In the genomic region with DNA sequence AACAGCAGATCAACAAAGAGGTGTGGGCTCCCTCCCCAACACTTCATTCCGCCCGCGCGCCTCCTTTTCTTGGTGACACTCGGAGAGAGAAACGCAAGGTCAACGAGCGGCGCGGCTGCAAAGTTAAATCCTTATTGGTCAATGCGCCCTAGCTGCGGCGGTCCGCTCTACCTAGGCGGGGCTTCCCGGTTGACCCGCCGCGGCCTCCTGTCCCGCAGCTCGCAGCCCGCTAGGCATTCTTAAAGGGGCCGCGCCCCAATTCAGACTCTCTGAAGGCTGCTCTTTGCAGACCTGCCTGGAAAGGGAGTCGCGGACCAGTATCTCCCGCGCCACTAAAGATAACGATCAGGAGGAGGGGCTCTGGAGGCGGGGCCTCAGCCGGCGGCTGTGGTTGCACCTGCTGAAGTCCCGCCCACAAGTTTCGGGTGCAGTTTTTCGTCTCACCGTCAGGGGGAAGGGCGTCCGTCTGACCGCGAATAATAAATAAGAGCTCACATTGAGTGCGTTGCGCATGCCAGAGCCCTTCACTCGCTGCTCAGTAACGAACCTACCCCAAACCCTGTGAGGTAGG, we compare ENCODE assay signal across 7 mouse cellular contexts. TPM values are rescaled to one million over a fixed set of nuclear protein-coding genes. Genes with fewer than 3 reads are reported as not detected.
DNase-seq lines count a peak whose midpoint lies in the region; ATAC-seq and TF ChIP-seq lines count a peak whose summit lies in the region.

No protein-coding gene starts in this region.

- TF ChIP-seq POLR2A in small intestine, adult 2 months (IDR thresholded peaks at IDR 0.05; ENCODE audit: low read depth, low read length) = peak; percentile 36; the same call in 1 of the 2 replicates

- peak overlapping the region; percentile 82 for H3K27ac ChIP-seq in embryonic facial prominence, embryonic 10.5 days (replicated peaks)
- peak overlapping the region; percentile 76 for H3K27ac ChIP-seq in intestine, postnatal 0 days (ENCODE audit: low read depth, low read length)
- peak overlapping the region; percentile 84 for H3K27ac ChIP-seq in midbrain, embryonic 12.5 days (replicated peaks)
- peak overlapping the region; percentile 72 for H3K27ac ChIP-seq in small intestine, adult 2 months (ENCODE audit: insufficient read depth, low read depth, low read length)

- H3K9ac ChIP-seq in intestine, postnatal 0 days (ENCODE audit: low read depth, low read length) = peak overlapping the region; percentile 69; the same call in 1 of the 2 replicates
- peak overlapping the region; percentile 77 for H3K9ac ChIP-seq in midbrain, embryonic 12.5 days (replicated peaks)

- peak overlapping the region; percentile 98 for H3K4me2 ChIP-seq in intestine, postnatal 0 days (replicated peaks; ENCODE audit: low read depth)
- H3K4me2 ChIP-seq in midbrain, embryonic 12.5 days (replicated peaks) = peak overlapping the region; percentile 83

- peak overlapping the region; percentile 88 for H3K4me3 ChIP-seq in embryonic facial prominence, embryonic 10.5 days
- H3K4me3 ChIP-seq in intestine, postnatal 0 days (ENCODE audit: low read depth, low read length) = peak overlapping the region; percentile 68
- peak overlapping the region; percentile 79 for H3K4me3 ChIP-seq in midbrain, embryonic 12.5 days
- H3K4me3 ChIP-seq in small intestine, adult 2 months (ENCODE audit: low read depth, low read length) = peak overlapping the region; percentile 77

- peak; percentile 81 for TF ChIP-seq CTCF in intestine, postnatal 0 days (IDR thresholded peaks at IDR 0.05; ENCODE audit: low read depth)
- peak; percentile 79 for TF ChIP-seq CTCF in small intestine, adult 2 months (IDR thresholded peaks at IDR 0.05; ENCODE audit: extremely low read depth, insufficient read length, insufficient replicate concordance, low read depth, low read length)

- peaks cover 67% of the 10 kb centered on the region for H3K27me3 ChIP-seq in embryonic facial prominence, embryonic 10.5 days (replicated peaks; ENCODE audit: low read depth, poor library complexity, severe bottlenecking)
- peaks cover 8% of the 10 kb centered on the region; the same call in 1 of the 2 replicates for H3K27me3 ChIP-seq in intestine, postnatal 0 days (replicated peaks; ENCODE audit: control insufficient read depth, insufficient read depth, low read length)
- H3K27me3 ChIP-seq in midbrain, embryonic 12.5 days = peaks cover 41% of the 10 kb centered on the region
- H3K27me3 ChIP-seq in small intestine, adult 2 months (ENCODE audit: control insufficient read depth, insufficient read depth, low read length) = no peaks in the 10 kb centered on the region

- H3K9me3 ChIP-seq in embryonic facial prominence, embryonic 10.5 days = no peaks in the 10 kb centered on the region
- H3K9me3 ChIP-seq in intestine, postnatal 0 days (ENCODE audit: control insufficient read depth) = no peaks in the 10 kb centered on the region
- H3K9me3 ChIP-seq in midbrain, embryonic 12.5 days = no peaks in the 10 kb centered on the region

- peak; percentile 93 for DNase-seq in adrenal gland, postnatal 10 days
- DNase-seq in embryonic facial prominence, embryonic 10.5 days (ENCODE audit: low spot score) = peak; percentile 93
- DNase-seq in gonadal fat pad, adult 2 months (ENCODE audit: low read depth) = peak; percentile 65
- DNase-seq in left cerebral cortex, postnatal 4 days = peak; percentile 96

- H3K4me1 ChIP-seq in embryonic facial prominence, embryonic 10.5 days = peaks cover 36% of the 10 kb centered on the region
- peaks cover 12% of the 10 kb centered on the region; the same call in 1 of the 2 replicates for H3K4me1 ChIP-seq in intestine, postnatal 0 days (replicated peaks; ENCODE audit: control insufficient read depth, insufficient read depth, low read length)
- H3K4me1 ChIP-seq in midbrain, embryonic 12.5 days = peaks cover 30% of the 10 kb centered on the region
- peaks cover 11% of the 10 kb centered on the region; the same call in 1 of the 2 replicates for H3K4me1 ChIP-seq in small intestine, adult 2 months (ENCODE audit: control insufficient read depth, insufficient read depth, insufficient read length, low read length)

- peak; percentile 78 for ATAC-seq in intestine, postnatal 0 days
- ATAC-seq in midbrain, embryonic 12.5 days (ENCODE audit: low FRiP score, low read depth) = peak; percentile 91

- WGBS in embryonic facial prominence, embryonic 10.5 days = under 1% methylated on average over 44 of the region's 44 CpGs
- under 1% methylated on average over 44 of the region's 44 CpGs for WGBS in intestine, postnatal 0 days
- under 1% methylated on average over 44 of the region's 44 CpGs for WGBS in midbrain, embryonic 12.5 days
- under 1% methylated on average over 44 of the region's 44 CpGs for WGBS in small intestine, adult 2 months

- intact Hi-C loops in left cerebral cortex, postnatal 4 days (cut with DNase I) = no loop called here

- H3K36me3 ChIP-seq in embryonic facial prominence, embryonic 10.5 days (replicated peaks) = 0 out of 2 replicates have a peak, but pooled peaks cover 9% of the 10 kb centered on the region
- peaks cover 7% of the 10 kb centered on the region; the same call in 1 of the 2 replicates for H3K36me3 ChIP-seq in intestine, postnatal 0 days (ENCODE audit: control insufficient read depth, insufficient read depth)
- H3K36me3 ChIP-seq in midbrain, embryonic 12.5 days = peaks cover 13% of the 10 kb centered on the region; the same call in 1 of the 2 replicates
- H3K36me3 ChIP-seq in small intestine, adult 2 months (ENCODE audit: control insufficient read depth, insufficient read depth, low read length) = peaks cover 5% of the 10 kb centered on the region

RNA-seq across cellular contexts. Expression of a gene that starts 0.7 kb away (rescaled TPM):
- total RNA-seq in adrenal gland, postnatal 10 days (2021) = 100 to 1,000 TPM; 119 to 122 TPM
- 7.0 and 8.2 TPM in 2 replicates for polyA plus RNA-seq in embryonic facial prominence, embryonic 10.5 days (2016; fragmentation: Nextera tagmentation; extraction: Ambion mirVana)
- polyA plus RNA-seq in gonadal fat pad, adult 2 months (2012; rRNA removed) = 49.0 and 61.9 TPM in 2 replicates
- polyA plus RNA-seq in intestine, postnatal 0 days (2015; fragmentation: Nextera tagmentation; extraction: Ambion mirVana) = 4.8 and 5.1 TPM in 2 replicates
- total RNA-seq in left cerebral cortex, postnatal 4 days (2021) = 100 to 1,000 TPM; 188 to 219 TPM
- polyA plus RNA-seq in midbrain, embryonic 12.5 days (2016; fragmentation: Nextera tagmentation; extraction: Ambion mirVana) = 19.0 and 22.3 TPM in 2 replicates
- polyA plus RNA-seq in small intestine, adult 2 months (2012; rRNA removed) = 13.3 and 14.3 TPM in 2 replicates

RNA-seq across cellular contexts. Expression of a gene that starts 1.4 kb away (rescaled TPM):
- 1 to 10 TPM; 2.0 to 3.9 TPM for total RNA-seq in adrenal gland, postnatal 10 days (2021)
- polyA plus RNA-seq in embryonic facial prominence, embryonic 10.5 days (2016; fragmentation: Nextera tagmentation; extraction: Ambion mirVana) = 7.2 and 8.0 TPM in 2 replicates
- 38.7 and 47.6 TPM in 2 replicates for polyA plus RNA-seq in gonadal fat pad, adult 2 months (2012; rRNA removed)
- polyA plus RNA-seq in intestine, postnatal 0 days (2015; fragmentation: Nextera tagmentation; extraction: Ambion mirVana) = 121 and 130 TPM in 2 replicates
- total RNA-seq in left cerebral cortex, postnatal 4 days (2021) = under 1 TPM; 0.40 to 0.97 TPM
- 0.31 and 1.5 TPM in 2 replicates for polyA plus RNA-seq in midbrain, embryonic 12.5 days (2016; fragmentation: Nextera tagmentation; extraction: Ambion mirVana)
- 184 and 395 TPM in 2 replicates for polyA plus RNA-seq in small intestine, adult 2 months (2012; rRNA removed)

RNA-seq across cellular contexts. Expression of a gene that starts 18.0 kb away (rescaled TPM):
- total RNA-seq in adrenal gland, postnatal 10 days (2021) = 1 to 10 TPM; 3.4 TPM
- polyA plus RNA-seq in embryonic facial prominence, embryonic 10.5 days (2016; fragmentation: Nextera tagmentation; extraction: Ambion mirVana) = 2.0 and 2.8 TPM in 2 replicates
- polyA plus RNA-seq in gonadal fat pad, adult 2 months (2012; rRNA removed) = 5.0 and 5.4 TPM in 2 replicates
- 5.2 and 5.3 TPM in 2 replicates for polyA plus RNA-seq in intestine, postnatal 0 days (2015; fragmentation: Nextera tagmentation; extraction: Ambion mirVana)
- 1 to 10 TPM; 1.2 to 1.4 TPM for total RNA-seq in left cerebral cortex, postnatal 4 days (2021)
- 2.4 and 3.3 TPM in 2 replicates for polyA plus RNA-seq in midbrain, embryonic 12.5 days (2016; fragmentation: Nextera tagmentation; extraction: Ambion mirVana)
- polyA plus RNA-seq in small intestine, adult 2 months (2012; rRNA removed) = 9.1 and 13.6 TPM in 2 replicates

RNA-seq across cellular contexts. Expression of a gene that starts 18.9 kb away (rescaled TPM):
- total RNA-seq in adrenal gland, postnatal 10 days (2021) = not detected
- polyA plus RNA-seq in embryonic facial prominence, embryonic 10.5 days (2016; fragmentation: Nextera tagmentation; extraction: Ambion mirVana) = 0.12 TPM in 1 of 2 replicates, not detected in the other
- polyA plus RNA-seq in gonadal fat pad, adult 2 months (2012; rRNA removed) = 0.12 and 0.29 TPM in 2 replicates
- not detected in 2 replicates for polyA plus RNA-seq in intestine, postnatal 0 days (2015; fragmentation: Nextera tagmentation; extraction: Ambion mirVana)
- not detected for total RNA-seq in left cerebral cortex, postnatal 4 days (2021)
- 0.19 TPM in 1 of 2 replicates, not detected in the other for polyA plus RNA-seq in midbrain, embryonic 12.5 days (2016; fragmentation: Nextera tagmentation; extraction: Ambion mirVana)
- polyA plus RNA-seq in small intestine, adult 2 months (2012; rRNA removed) = not detected in 2 replicates

RNA-seq across cellular contexts. Expression of a gene that starts 27.3 kb away (rescaled TPM):
- total RNA-seq in adrenal gland, postnatal 10 days (2021) = 10 to 100 TPM; 10.9 to 20.6 TPM
- polyA plus RNA-seq in embryonic facial prominence, embryonic 10.5 days (2016; fragmentation: Nextera tagmentation; extraction: Ambion mirVana) = 34.4 and 35.5 TPM in 2 replicates
- 2.5 and 4.3 TPM in 2 replicates for polyA plus RNA-seq in gonadal fat pad, adult 2 months (2012; rRNA removed)
- 12.6 and 14.6 TPM in 2 replicates for polyA plus RNA-seq in intestine, postnatal 0 days (2015; fragmentation: Nextera tagmentation; extraction: Ambion mirVana)
- 100 to 1,000 TPM; 308 to 337 TPM for total RNA-seq in left cerebral cortex, postnatal 4 days (2021)
- 189 and 205 TPM in 2 replicates for polyA plus RNA-seq in midbrain, embryonic 12.5 days (2016; fragmentation: Nextera tagmentation; extraction: Ambion mirVana)
- polyA plus RNA-seq in small intestine, adult 2 months (2012; rRNA removed) = 3.3 TPM in 2 replicates

Comparison
In these comparisons a context has a peak if more than half of its experiments do, and no peak if none do; other contexts are left out.
1. Peak in every context shown above with its lines: DNase-seq, ATAC-seq, H3K4me3 ChIP-seq and H3K27ac ChIP-seq.